Mouse (Mus musculus) regulatory T cell (primary cell): Measurements from ENCODE around the gene Car14.
"Not testable (repeated sequence)": the region's sequence is repeated elsewhere in the genome, so short reads cannot be mapped to it uniquely, and the experiment has no call there.

Experiments
- in situ Hi-C: fragments of 300-600 bp; cut with MboI, MseI; formaldehyde crosslinking; loops from one replicate; pipeline ENCODE4 v1.15.1; 2025; ENCODE audit warnings: high pct_unique_total_duplicates

The Car14 gene

DNA sequence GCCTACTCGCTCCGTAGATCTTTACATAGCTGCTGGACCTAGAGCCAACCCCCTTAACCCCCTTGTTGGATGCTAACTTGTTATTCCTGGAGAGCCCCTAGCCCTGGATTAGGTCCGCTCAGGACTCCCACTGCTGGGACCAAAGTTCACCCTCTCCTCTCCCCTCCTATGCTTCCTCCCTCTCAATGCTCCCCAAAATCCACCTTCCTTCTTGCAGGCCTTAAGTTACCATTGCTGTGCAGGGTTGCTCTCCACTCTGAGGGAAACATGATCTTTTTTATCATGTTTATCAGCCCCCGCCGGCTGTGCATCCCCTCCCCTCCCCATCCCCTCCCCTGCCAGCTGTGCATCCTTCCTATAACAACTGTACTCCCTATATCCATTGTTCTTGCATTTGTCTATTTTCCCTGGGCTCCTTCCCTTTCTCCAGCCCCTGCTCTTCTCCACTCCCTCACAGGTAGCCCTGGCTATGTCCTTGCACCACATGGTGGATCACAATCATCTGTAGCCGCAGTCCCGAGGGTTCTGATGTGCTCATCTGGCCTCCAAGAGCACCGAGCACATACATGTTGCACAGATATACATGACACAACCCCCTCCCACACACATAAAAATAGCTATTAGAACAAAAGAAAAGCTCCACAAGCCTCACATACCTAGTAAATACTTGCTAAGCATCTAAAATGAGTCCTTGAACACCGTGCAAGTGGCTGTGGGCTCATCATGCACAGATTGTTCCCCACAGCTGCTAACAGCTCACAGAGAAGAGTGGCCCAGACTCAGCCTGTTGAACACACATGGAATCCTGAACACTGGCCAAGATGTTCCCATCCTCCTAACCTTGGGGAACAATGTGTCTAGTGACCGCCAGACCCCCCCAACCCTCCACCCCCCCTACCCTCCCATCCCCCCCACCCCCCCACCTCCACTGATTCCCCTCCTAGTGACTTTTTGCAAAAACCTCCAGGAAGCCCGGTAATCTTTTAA is 12.1 kb downstream of the Car14 start:
- in situ Hi-C loops, result no loop called here

DNA sequence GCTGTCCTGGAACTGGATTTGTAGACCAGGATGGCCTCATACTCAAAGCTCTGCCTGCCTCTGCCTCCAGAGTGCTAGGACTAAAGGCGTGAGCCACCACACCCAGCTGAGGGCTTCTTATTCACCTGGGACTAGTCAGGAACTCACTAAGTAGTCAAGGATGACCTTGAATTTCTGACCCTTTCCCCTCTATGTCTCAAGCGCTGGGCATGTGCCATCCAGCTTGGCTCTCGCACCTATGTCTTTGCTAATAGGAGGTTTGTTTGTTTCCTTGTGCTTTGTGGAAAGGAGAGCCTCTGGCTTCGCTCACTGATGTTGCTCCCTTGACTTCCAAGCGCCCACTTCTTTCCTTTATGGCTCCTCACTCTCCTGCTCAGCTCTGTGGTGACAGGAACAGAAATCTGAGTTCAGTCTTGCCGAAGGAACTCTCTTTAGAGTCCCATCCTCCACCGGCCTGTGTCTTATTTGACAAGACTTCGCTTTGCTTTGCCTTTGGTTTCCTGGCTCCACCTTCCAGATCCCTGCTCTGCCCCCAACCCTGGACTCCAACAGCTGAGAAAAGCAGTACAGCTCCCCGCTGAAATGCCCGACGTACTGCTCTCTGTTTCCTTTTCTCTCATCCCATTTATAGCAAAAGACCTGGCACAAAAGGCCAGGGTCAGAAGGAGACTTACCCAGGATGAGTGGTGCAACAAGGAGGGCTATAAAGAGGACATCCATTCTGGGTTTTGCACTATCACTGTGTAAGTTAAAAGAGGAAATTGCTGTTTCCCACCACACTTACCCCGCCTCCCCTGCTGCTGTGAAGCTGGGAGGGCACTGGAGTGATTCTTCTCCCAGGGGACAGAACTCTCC is 13.1 kb downstream of the Car14 start, which contains the start of gene BC028528:
Gene BC028528, minus strand, starts transcription at position 795 of the 855 bp plus-strand sequence.
- in situ Hi-C loops, result no loop called here

DNA sequence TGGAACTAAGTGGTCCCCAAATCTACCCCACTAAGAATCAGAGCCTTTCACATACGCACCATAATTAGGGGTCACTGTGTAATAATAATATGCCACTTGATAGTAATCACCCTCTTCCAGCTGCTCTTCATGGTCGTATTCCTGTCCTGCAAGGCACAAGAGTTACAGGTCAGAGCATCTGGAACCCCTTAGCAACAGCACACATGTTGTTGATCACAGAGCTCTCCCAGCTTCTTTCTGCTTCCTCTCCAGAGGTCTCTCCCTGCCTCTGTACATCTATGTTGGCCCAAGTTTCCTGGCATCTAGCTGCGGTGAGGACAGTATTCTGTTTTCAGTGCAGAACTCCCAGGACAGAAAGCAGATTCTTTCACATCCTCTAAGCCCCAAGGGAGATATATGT is 14.8 kb downstream of the Car14 start:
- in situ Hi-C loops, result no loop called here

DNA sequence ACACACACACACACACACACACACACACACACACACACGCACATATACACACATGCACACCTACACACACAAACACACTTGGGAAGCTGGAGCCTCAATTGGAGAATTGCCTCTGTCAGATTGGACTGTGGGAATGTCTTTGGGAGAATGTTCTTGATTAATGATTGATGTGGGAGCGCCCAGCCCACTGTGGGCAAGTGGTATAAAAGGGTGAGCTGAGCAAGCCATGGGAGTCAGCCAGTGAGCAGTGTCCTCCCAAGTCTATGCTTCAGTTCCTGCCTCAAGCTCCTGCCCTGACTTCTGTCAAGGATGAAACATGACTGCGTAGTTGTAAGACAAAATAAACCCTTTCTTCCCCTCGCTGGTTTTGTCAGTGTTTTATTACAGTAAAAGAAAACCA is 16.9 kb downstream of the Car14 start:
- in situ Hi-C loops, result no loop called here

DNA sequence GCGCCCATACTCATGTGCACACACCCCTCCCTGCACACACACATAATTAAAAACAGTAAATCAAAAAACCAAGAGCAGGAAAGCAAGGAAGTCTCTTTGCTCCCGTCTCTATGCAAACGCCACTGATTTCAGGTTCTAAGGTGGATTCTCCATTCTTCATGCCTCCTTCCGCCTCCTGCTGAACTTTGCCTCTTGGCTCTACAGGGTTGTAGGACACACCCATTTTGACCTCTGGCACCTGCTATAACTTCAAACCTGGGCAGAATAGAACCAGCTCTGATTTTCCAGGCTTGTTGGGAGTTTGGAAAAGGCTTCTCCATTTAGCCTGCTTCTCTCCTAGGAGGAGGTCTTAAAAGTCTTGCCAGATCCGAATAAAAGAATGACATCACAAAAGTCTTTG is 20.1 kb downstream of the Car14 start:
- in situ Hi-C loops, result no loop called here

DNA sequence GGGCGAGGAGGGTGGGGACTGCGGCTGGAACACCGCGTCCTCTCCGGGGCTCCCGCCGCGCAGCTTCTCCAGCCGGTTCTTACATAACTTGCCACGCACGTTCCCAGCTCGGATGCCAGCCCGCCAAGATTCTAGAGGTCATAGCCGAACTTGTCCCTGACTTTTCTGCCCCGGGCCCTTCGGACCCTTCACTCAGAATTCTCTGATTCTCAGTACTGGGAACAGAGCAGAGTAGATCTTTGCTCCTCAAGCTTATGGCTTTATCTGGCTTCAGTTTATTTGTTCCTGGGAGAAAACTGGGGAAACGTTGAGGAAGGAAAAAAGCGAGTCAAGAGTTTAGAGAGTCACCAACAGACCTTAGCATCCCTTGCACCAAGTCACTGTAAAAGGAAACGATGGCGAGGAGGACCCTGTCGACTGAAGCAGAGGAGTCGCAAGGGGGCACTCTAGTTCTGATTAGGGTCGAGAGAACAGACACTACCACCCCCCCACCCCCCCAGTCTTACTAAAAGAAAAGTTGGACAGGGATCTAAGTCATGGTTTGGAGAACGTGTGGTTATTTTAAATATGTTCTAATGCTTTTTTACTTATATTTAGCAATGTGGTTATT is 21.6 kb downstream of the Car14 start:
- in situ Hi-C loops, result no loop called here

DNA sequence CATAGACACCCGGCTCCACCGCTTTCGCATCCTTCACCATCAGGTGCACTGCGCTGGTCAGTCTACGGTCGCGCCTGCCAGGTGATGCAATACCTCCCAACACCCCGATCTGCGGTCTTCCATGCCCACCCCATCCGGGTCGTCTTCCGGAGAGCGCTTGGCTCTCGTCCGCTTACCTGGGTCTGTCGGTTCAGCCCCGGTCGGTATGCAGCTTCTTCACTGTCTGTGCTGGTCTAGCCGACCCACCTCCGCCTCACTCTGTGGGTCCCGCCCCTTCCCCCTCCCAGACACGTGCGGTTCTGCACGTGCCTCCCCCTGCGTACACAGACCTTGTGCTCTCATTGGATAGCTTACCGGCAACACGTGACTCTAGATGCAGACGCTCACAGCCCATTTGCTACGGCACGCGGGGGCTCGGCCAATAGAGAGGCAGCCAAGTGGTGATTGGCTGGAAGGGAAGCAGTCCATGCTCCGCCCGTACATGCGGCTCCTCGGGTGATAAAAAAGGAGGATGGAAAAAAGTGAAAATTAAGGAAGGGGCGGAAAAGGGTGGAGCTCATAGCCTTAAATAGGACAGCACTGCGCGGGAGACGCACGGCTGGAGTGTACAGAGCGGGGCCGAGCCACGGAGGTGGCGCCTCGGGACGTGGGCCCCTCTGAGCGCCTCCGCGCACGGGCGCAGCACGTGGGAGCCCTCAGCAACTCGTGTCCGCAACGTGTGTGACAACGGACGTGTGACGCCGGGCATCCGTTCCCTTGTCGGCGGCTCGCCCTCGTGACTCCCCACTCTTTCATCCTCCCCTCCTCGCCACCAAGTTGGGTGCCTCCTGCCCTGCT is 22.3 kb downstream of the Car14 start, which contains the start of gene Ciart:
Gene Ciart, minus strand, starts transcription at position 273 of the 837 bp plus-strand sequence.
- in situ Hi-C loops, result no loop called here

DNA sequence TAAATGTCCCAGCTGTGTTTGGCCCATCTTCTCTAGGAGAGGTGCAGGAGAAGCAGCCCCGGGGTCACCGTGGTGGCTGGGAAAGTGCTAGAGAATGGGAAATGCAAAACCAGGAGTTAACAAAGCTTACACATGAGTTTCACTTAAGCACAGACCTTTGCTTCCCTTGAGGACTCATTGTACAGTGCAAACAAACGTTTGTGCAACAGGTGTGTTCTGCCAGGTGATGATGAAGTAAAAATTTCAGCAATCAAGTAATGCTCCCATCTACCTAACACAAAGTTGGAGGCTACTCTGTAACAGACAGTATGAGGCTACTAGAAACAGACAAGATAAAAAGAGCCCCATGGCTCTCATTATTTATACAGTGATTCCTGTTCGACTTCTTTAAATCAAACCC is 25.4 kb downstream of the Car14 start:
- in situ Hi-C loops, result no loop called here

DNA sequence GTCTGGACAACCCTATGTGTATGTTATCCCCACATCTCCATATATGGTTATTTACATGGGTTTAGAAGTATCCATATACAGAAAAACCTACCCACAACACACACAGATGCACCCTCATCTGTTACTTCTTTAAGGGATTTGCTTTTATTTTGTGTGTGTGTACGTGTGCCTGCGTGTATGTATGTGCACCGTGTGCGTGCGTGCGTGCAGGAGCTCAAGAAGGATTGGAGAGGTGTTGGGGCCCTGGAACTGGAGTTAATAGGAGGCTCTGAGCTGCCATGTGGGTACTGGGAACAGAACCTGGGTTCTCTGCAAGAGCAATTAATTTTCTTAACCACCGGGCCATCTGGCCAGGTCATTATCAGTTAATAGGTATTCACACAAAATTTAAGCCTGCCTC is 32.4 kb downstream of the Car14 start:
- in situ Hi-C loops, result no loop called here

DNA sequence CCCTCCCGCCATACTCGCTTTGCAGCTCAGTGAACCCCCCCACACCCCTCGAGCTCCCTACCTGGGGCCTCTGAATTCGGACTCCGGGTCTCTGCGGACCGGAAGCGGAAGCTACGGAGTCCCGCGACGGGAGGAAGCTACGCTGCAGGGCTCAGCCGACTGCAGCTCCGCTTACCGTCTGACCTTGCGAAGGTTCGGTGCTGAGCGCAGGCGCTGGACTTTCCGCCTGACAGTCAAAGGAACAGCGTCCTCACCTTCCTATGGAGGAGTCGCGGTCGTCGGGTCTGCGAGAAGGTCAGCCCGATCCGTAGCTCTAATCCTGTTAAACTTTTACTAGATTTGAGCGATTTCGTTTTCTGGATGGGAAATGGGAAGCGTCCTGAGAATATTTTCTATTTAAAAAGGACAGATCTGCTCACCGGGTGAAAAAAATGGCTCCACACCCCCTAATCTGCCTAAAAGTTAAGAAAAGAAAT is 33.1 kb downstream of the Car14 start, which contains the start of gene Mrps21:
Gene Mrps21, minus strand, starts transcription at position 128 of the 476 bp plus-strand sequence.
- in situ Hi-C loops, result no loop called here

DNA sequence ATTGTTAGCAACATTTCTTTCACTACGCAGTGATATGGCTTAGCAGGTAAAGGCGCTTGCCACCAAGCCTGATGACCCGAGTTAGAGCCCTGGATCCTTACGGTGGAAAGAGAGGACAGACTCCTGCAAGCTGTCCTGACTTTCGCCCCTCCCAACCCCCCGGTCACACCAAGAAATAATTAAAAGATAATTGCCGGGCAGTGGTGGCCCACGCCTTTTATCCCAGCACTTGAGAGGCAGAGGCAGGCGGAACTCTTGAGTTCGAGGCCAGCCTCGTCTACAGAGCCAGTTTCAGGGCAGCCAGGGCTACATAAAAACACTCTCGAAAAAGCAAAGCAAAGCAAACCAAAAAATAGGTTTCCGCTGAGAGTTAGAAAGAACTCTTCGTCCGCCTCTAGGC is 33.5 kb downstream of the Car14 start:
- in situ Hi-C loops, result no loop called here

DNA sequence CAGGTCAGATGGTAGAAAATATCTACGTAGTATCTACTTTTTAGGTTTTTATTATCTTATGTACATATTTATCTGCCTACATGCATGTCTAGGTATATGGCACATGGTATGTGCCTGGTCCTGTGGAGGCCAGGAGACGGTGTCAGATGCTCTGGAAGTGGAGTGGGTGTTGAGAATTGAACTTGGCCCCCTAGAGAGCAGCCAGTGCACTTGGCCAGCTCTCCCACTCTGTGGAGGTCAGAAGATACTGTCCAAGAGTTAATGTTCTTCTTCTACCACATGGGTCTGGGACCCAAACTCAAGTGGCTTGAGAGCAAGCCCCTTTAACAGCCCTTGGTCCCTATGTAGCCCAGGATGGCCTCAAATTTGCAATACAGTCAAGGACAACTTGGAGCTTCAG is 37.1 kb downstream of the Car14 start:
- in situ Hi-C loops, result loop anchor here (5.0 kb wide), 2 partner anchors 35 to 85 kb away; partner anchors contain the start of gene Car14

DNA sequence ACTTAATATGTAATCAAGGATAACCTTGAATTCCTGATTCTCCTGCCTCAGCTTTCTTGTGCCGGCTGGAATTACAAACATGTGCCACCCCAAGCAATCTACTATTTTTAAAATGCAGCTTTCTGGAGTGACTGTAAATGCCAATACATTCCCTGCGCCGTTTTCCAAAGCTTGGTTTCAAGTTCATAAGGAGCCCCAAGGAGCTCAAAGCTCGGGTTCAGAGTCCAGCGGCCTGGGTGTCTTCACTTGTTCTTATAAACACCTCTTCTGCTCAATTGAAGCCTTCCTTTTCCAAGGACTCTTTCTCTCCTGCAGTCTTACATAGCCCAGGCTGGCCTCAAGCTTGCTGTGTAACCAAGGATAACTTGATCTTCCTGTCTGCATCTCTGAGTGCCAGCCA is 38.4 kb downstream of the Car14 start:
- in situ Hi-C loops, result loop anchor here (5.0 kb wide), 2 partner anchors 36 to 86 kb away; partner anchors contain the start of gene Car14

DNA sequence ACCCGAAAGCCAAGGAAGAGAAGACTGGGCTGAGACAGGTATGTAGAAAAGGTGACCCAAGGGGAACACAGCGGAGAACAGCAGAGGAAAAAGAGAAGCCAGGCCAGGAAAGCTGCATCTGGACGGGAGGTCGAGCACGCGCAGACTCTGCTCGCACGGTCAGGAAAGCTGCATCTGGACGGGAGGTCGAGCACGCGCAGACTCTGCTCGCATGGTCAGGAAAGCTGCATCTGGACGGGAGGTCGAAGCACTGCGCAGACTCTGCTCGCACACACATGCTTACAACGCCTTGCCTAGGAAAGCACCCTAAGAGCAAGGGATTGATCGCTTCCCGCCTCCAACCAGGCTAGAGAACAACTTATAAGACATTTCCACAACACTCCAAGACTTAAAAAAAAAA is 38.9 kb downstream of the Car14 start:
- in situ Hi-C loops, result loop anchor here (5.0 kb wide), 2 partner anchors 37 to 87 kb away; partner anchors contain the start of gene Car14

DNA sequence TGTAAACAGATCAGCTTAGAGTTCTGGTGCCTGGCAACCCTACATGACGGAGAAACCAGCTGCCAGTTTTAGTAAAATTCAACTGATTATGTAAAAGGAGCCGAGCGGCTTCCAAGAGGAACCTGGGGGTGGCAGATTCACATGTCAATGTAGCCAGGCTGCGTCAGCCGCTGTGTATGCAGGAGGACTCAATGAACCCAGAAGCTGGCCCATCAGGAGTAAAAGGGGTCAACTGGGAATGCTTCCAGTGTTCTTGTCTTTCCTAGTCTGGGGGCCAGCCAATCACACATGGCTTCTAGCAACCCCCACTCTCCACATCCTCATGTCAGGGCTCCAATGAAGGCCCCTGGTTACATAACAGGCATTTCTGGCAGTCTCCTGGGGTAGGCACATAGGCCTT is 39.4 kb downstream of the Car14 start:
- in situ Hi-C loops, result loop anchor here (5.0 kb wide), 2 partner anchors 37 to 87 kb away; partner anchors contain the start of gene Car14

DNA sequence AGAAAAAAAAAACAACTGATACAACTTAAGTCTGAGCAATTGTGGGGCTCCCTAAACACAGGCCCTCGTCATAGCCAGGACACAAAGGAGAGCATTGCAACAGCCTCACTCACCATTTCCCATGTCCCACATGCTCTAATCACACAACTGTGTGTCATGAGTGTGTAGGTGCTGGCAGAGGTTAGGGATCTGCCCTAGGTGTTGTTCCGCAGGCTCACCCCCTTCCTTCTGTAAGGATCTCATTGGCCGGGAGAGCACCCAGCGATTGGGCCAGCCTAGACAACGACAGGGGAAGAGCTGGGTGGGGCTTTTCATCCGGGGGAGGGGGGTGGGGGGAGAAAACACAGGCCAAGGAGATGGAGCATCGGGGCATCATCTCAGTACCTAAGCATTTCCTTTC is 40.9 kb downstream of the Car14 start:
- in situ Hi-C loops, result no loop called here

DNA sequence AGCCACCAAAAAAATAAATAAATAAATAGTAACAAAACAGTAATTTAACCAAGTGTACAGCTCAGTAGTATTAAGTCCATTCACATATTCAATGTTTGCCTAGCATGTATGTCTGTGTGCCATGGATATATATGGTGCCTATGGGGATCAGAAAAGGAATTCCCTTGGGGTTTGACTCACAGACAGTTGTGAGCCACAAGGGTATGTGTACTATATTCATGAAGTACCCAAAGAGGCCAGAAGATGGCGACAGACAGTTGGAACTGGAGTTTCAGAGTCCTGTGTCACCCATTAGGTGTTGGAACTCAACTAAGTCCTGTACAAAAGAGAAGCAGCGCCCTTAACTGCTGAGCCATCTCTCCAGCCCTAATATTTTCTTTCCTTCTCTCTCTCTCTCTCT is 42.7 kb downstream of the Car14 start:
- in situ Hi-C loops, result no loop called here

DNA sequence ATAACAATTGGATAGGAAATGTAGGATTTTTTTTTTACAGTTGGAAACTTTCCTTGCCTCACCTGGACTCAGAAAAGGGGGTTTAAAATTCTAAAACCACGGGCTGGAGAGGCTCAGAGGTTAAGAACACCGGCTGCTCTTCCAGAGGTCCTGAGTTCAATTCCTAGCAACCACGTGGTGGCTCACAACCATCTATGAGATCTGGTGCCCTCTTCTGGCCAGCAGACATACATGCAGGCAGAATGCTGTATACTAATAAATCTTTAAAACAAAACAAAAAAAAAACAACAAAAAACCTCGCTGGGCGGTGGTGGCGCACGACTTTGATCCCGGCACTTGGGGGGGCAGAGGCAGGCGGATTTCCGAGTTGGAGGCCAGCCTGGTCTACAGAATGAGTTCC is 43.3 kb downstream of the Car14 start:
- in situ Hi-C loops, result no loop called here

DNA sequence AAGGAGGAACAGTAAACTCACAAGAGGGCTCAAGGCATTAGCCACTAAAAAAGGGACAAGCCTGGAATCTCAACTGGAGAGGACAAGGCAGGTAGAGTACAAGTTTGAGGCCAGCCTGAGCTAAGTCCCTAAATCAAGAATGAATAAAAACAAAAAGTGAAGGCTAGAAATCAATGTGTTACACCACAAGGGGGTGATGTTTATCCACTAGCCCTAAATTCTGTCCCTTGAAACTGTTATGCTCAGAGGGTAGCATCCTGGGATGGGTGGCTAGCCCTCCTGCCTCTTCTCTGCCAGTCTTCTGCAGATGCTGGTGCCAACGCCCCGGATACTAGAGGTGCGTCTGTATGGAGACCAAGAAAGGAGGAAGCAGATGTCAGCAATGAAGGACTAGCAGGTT is 44.2 kb downstream of the Car14 start:
- in situ Hi-C loops, result no loop called here

DNA sequence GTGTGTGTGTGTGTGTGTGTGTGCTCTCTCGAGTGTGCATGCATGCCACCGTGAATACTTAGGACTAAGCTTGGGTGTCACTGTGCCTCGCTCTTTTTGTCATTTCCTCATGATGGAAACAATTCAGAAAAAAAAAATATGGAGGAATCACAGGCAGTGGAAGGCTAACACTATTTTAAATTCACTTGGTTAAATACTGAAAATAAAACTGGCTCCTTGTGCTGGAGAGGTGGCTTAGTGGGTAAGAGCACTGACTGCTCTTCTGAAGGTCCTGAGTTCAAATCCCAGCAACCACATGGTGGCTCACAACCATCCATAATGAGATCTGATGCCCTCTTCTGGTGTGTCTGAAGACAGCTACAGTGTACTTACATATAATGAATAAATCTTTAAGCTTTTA is 46.2 kb downstream of the Car14 start:
- in situ Hi-C loops, result not testable (repeated sequence)
